Comparison of ENCODE assay signal across 18 mouse cellular contexts in the genomic region with DNA sequence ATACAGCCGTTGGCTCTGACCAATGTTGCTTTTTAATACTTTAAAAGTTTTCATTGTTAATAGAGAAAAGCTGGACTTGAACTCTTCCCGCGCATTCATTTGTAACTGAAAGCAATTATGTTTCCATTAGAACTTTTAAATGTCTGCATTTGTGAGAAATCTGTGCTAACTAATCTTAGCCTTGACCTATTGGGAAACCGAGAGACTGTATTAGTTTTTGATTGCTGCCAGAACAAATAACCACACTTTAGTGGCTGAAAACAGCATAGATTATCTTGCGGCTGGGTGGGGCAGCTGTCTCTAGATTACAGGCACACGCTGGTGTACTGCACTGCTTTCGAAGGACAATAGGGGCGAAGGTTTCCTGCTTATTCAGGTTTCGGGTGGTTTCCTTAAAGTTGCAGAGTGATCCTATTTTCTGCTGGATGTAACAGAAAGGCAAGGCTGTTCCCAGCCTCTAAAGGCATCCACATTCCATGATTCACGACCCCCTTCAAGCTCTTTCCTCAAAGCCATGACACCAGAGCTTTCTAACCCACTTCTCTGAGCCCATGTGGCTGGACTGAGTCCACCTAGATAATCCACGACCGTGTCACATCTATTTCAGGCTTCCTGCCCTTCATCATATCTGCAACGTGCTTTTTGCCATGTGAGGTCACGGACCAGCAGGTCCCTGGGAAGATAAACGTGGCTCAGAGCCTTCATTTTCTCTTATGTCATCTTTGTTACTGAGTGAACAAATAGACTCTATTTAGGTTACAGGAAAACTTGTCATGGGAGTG. TPM values are rescaled to one million over a fixed set of nuclear protein-coding genes. Genes with fewer than 3 reads are reported as not detected.
DNase-seq lines count a peak whose midpoint lies in the region; ATAC-seq and TF ChIP-seq lines count a peak whose summit lies in the region.
"Had no signal": no experiment of that assay in that cellular context is flagged by ENCODE, and none has a peak within 500 bp of the region (broad histone marks: within the 10 kb centered on the region; RNA-seq: fewer than 3 reads in every experiment).

No protein-coding gene starts in this region.

- 0 out of 2 replicates have a peak overlapping the region, but pooled peaks have one; percentile 5 for H3K4me2 ChIP-seq in heart, embryonic 15.5 days
- no peak overlapping the region; the same call in 1 of the 2 replicates for H3K4me2 ChIP-seq in stomach, postnatal 0 days (replicated peaks; ENCODE audit: low read depth)
- H3K4me2 ChIP-seq: forebrain, embryonic 12.5 days; hindbrain, embryonic 15.5 days; midbrain, embryonic 13.5 days had no signal

- H3K9ac ChIP-seq in heart, embryonic 15.5 days: no peak overlapping the region
- 0 out of 2 replicates have a peak overlapping the region, but pooled peaks have one; percentile 13 for H3K9ac ChIP-seq in stomach, postnatal 0 days (ENCODE audit: low read length)
- H3K9ac ChIP-seq: forebrain, embryonic 12.5 days; hindbrain, embryonic 15.5 days; midbrain, embryonic 13.5 days had no signal

- TF ChIP-seq CTCF in kidney, adult 2 months (conservative IDR thresholded peaks at IDR 0.05; ENCODE audit: insufficient read depth, insufficient read length, low read depth, low read length): no peak
- TF ChIP-seq CTCF in testis, adult 2 months (IDR thresholded peaks at IDR 0.05; ENCODE audit: control insufficient read depth, insufficient read depth, insufficient replicate concordance, low read depth, low read length): no peak
- no peak for TF ChIP-seq CTCF in stomach, postnatal 0 days (IDR thresholded peaks at IDR 0.05; ENCODE audit: low read depth)

- no peak for DNase-seq in kidney, adult 2 months
- no peak for DNase-seq in kidney, adult 18-20 months
- no peak for DNase-seq in testis, postnatal 10 days (ENCODE audit: low spot score)
- peak; percentile 42 for DNase-seq in stomach, postnatal 0 days (ENCODE audit: low spot score)
- no peak for DNase-seq in embryo, embryonic 10 days (ENCODE audit: low spot score)
- DNase-seq in frontal cortex, postnatal 14 days (ENCODE audit: low spot score in 2 of 2): no peak
- DNase-seq: cerebellum, adult 9-11 months; gastrocnemius, adult 2 months had no signal

- no peak overlapping the region for H3K4me3 ChIP-seq in kidney, adult 2 months (ENCODE audit: insufficient read depth, low read depth, low read length)
- H3K4me3 ChIP-seq in testis, adult 2 months (ENCODE audit: control insufficient read depth, low read depth, low read length): no peak overlapping the region
- H3K4me3 ChIP-seq in heart, embryonic 15.5 days: no peak overlapping the region
- no peak overlapping the region for H3K4me3 ChIP-seq in stomach, postnatal 0 days (ENCODE audit: low read depth, low read length)
- H3K4me3 ChIP-seq: forebrain, embryonic 12.5 days; gastrocnemius, adult 2 months; hindbrain, embryonic 15.5 days; limb, embryonic 10.5 days; midbrain, embryonic 13.5 days had no signal

- no peak for TF ChIP-seq POLR2A in kidney, adult 2 months (IDR thresholded peaks at IDR 0.05; ENCODE audit: low read depth, low read length)
- no peak for TF ChIP-seq POLR2A in testis, adult 2 months (IDR thresholded peaks at IDR 0.05; ENCODE audit: control insufficient read depth, low read depth, low read length)

- no peaks in the 10 kb centered on the region for H3K9me3 ChIP-seq in heart, embryonic 15.5 days (replicated peaks)
- H3K9me3 ChIP-seq in stomach, postnatal 0 days (ENCODE audit: control insufficient read depth, low read length): 0 out of 2 replicates have a peak, but pooled peaks cover 3% of the 10 kb centered on the region
- H3K9me3 ChIP-seq: forebrain, embryonic 12.5 days; hindbrain, embryonic 15.5 days; limb, embryonic 10.5 days; midbrain, embryonic 13.5 days had no signal

- 32% methylated on average over 15 of the region's 15 CpGs for WGBS in kidney, adult 2 months
- 31% methylated on average over 15 of the region's 15 CpGs for WGBS in heart, embryonic 15.5 days
- 44% methylated on average over 15 of the region's 15 CpGs for WGBS in stomach, postnatal 0 days

- peak; percentile 80 for ATAC-seq in heart, embryonic 15.5 days (replicated peaks; ENCODE audit: insufficient number of reproducible peaks, insufficient read depth, low FRiP score, low read depth)
- ATAC-seq in stomach, postnatal 0 days (ENCODE audit: low FRiP score, low TSS enrichment): peak; percentile 25
- ATAC-seq: midbrain, embryonic 13.5 days had no signal

- H3K36me3 ChIP-seq in kidney, adult 2 months (ENCODE audit: control insufficient read depth, insufficient read depth, low read length): peaks cover 8% of the 10 kb centered on the region
- no peaks in the 10 kb centered on the region for H3K36me3 ChIP-seq in testis, adult 2 months (ENCODE audit: control insufficient read depth, insufficient read depth, low read length)
- peaks cover 37% of the 10 kb centered on the region for H3K36me3 ChIP-seq in heart, embryonic 15.5 days
- peaks cover 16% of the 10 kb centered on the region for H3K36me3 ChIP-seq in stomach, postnatal 0 days (ENCODE audit: control insufficient read depth, insufficient read depth, low read length)
- H3K36me3 ChIP-seq: forebrain, embryonic 12.5 days; hindbrain, embryonic 15.5 days; midbrain, embryonic 13.5 days had no signal

- no peaks in the 10 kb centered on the region for H3K27me3 ChIP-seq in kidney, adult 2 months (replicated peaks; ENCODE audit: control insufficient read depth, insufficient read depth, low read length)
- no peaks in the 10 kb centered on the region for H3K27me3 ChIP-seq in testis, adult 2 months (ENCODE audit: control insufficient read depth, insufficient read depth, low read length)
- no peaks in the 10 kb centered on the region for H3K27me3 ChIP-seq in heart, embryonic 15.5 days
- no peaks in the 10 kb centered on the region for H3K27me3 ChIP-seq in stomach, postnatal 0 days (ENCODE audit: control insufficient read depth, insufficient read depth, low read length)
- H3K27me3 ChIP-seq: forebrain, embryonic 12.5 days; hindbrain, embryonic 15.5 days; midbrain, embryonic 13.5 days had no signal

- TF ChIP-seq EP300 in stomach, postnatal 0 days (optimal IDR thresholded peaks at IDR 0.05): no peak

- peak overlapping the region; percentile 60 for H3K27ac ChIP-seq in kidney, adult 2 months (ENCODE audit: insufficient read depth, low read depth, low read length)
- H3K27ac ChIP-seq in testis, adult 2 months (ENCODE audit: control insufficient read depth, insufficient read depth, low read depth, low read length): peak overlapping the region; percentile 33; the same call in 1 of the 2 replicates
- H3K27ac ChIP-seq in heart, embryonic 15.5 days: peak overlapping the region; percentile 85
- H3K27ac ChIP-seq in stomach, postnatal 0 days (replicated peaks): peak overlapping the region; percentile 49
- H3K27ac ChIP-seq: forebrain, embryonic 12.5 days; gastrocnemius, adult 2 months; hindbrain, embryonic 15.5 days; midbrain, embryonic 13.5 days had no signal

- peaks cover 37% of the 10 kb centered on the region for H3K4me1 ChIP-seq in kidney, adult 2 months (ENCODE audit: control insufficient read depth, insufficient read depth, low read length)
- 0 out of 2 replicates have a peak, but pooled peaks cover 2% of the 10 kb centered on the region for H3K4me1 ChIP-seq in testis, adult 2 months (ENCODE audit: control insufficient read depth, insufficient read depth, low read length)
- peaks cover 53% of the 10 kb centered on the region for H3K4me1 ChIP-seq in heart, embryonic 15.5 days (replicated peaks)
- H3K4me1 ChIP-seq in stomach, postnatal 0 days (replicated peaks; ENCODE audit: control insufficient read depth, insufficient read depth): peaks cover 9% of the 10 kb centered on the region
- H3K4me1 ChIP-seq: forebrain, embryonic 12.5 days; hindbrain, embryonic 15.5 days; midbrain, embryonic 13.5 days had no signal

RNA-seq across cellular contexts. Expression of a gene that starts 28.5 kb away (rescaled TPM):
- 41.0 and 46.5 TPM in 2 replicates for polyA plus RNA-seq in kidney, adult 2 months (2012; rRNA removed)
- polyA plus RNA-seq in testis, adult 2 months (2012; rRNA removed): 3.2 and 3.8 TPM in 2 replicates
- 90.9 and 99.5 TPM in 2 replicates for polyA plus RNA-seq in heart, embryonic 15.5 days (2015; fragmentation: Nextera tagmentation; extraction: Ambion mirVana)
- polyA plus RNA-seq in stomach, postnatal 0 days (2015; fragmentation: Nextera tagmentation; extraction: Ambion mirVana): 30.6 and 31.7 TPM in 2 replicates

RNA-seq across cellular contexts. Expression of a gene that starts 53.0 kb away (rescaled TPM):
- polyA plus RNA-seq in kidney, adult 2 months (2012; rRNA removed): not detected in 2 replicates
- polyA plus RNA-seq in testis, adult 2 months (2012; rRNA removed): not detected in 2 replicates
- not detected in 2 replicates for polyA plus RNA-seq in heart, embryonic 15.5 days (2015; fragmentation: Nextera tagmentation; extraction: Ambion mirVana)
- not detected in 2 replicates for polyA plus RNA-seq in stomach, postnatal 0 days (2015; fragmentation: Nextera tagmentation; extraction: Ambion mirVana)
- polyA plus RNA-seq: brain, embryonic 14.5 days; embryonic facial prominence, embryonic 11.5 days; forebrain, embryonic 12.5 days; hindbrain, embryonic 15.5 days; limb, embryonic 10.5 days; lung, postnatal 0 days; midbrain, embryonic 13.5 days; neural tube, embryonic 11.5 days had no signal

RNA-seq across cellular contexts. Expression of a gene that starts 57.7 kb away (rescaled TPM):
- polyA plus RNA-seq in kidney, adult 2 months (2012; rRNA removed): 50.6 and 72.5 TPM in 2 replicates
- 18.9 and 24.4 TPM in 2 replicates for polyA plus RNA-seq in testis, adult 2 months (2012; rRNA removed)
- polyA plus RNA-seq in heart, embryonic 15.5 days (2015; fragmentation: Nextera tagmentation; extraction: Ambion mirVana): 185 and 235 TPM in 2 replicates
- 108 and 112 TPM in 2 replicates for polyA plus RNA-seq in stomach, postnatal 0 days (2015; fragmentation: Nextera tagmentation; extraction: Ambion mirVana)

Comparison
In these comparisons a context has a peak if more than half of its experiments do, and no peak if none do; other contexts are left out.
1. H3K27ac ChIP-seq: peak in every context shown above with its lines; median percentile 85 in heart, embryonic 15.5 days; 60 in kidney, adult 2 months; 49 in stomach, postnatal 0 days; 33 in testis, adult 2 months.